Mouse (Mus musculus): ENCODE measurements around the gene Eno2.

The Eno2 gene

GRCm38 (mm10) chr6:124740211-124740887, 29.1 kb downstream of the Eno2 start:
- no peak for DNase-seq (ENCODE audit: low read depth, low spot score)

DNA sequence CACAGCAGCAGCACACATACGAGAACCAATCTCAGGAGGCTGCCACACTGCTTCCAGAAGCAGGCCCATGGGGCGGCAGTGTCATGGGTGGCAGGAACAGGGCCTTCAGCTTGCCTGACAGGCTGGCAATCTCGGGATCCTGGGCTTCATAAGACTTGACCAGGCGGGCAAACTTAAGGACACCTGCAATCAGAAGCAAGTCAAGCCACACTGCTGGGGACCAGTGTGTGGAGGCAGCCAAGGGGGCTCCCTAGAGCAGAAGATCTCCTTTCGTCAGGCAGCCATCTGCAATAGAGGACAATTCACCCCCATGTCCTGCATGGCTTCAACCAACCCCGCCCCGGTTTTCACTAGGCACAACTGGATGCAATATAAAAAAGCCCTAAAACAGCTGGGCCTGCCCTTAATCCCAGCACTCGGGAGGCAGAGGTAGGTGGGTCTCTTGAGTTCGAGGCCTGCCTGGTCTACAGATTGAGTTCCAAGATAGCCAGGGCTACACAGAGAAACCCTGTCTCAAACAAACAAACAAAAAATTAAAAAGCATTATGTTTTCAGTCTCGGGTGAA, 30.2 kb downstream of the Eno2 start:
- no peak for DNase-seq (ENCODE audit: low read depth, low spot score)

- no peak for DNase-seq (ENCODE audit: low read depth, low spot score)
Observed at GRCm38 (mm10) chr6:124738511-124739023, 30.9 kb downstream of the Eno2 start, which contains the start of gene Ptpn6. Gene Ptpn6 (minus strand): TSS chr6:124738714.

DNA sequence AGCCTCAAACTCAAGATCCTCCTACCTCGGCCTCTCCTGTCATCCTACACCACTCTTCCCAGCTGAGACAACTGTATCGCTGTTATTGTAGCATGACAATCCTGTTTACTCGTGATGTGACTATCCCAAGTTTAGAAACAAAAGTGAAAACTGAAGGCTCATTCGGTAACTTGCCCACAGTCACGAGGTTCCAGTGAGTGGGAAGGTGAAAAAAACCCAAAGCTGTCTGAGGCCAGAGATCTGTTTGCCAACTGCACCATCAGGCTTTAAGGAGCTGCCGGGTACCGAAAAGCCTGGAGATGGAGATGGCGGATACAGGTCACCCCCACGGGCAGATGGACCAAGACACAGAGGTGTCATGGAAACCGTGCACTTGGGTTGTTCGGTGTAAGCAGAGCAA, 32.4 kb downstream of the Eno2 start:
- no peak for DNase-seq (ENCODE audit: low read depth, low spot score)

GRCm38 (mm10) chr6:124734417-124734816, 35.1 kb downstream of the Eno2 start:
- no peak for DNase-seq (ENCODE audit: low read depth, low spot score)

- no peak for DNase-seq (ENCODE audit: low read depth, low spot score)
Observed at GRCm38 (mm10) chr6:124732476-124733370, 36.8 kb downstream of the Eno2 start.

DNA sequence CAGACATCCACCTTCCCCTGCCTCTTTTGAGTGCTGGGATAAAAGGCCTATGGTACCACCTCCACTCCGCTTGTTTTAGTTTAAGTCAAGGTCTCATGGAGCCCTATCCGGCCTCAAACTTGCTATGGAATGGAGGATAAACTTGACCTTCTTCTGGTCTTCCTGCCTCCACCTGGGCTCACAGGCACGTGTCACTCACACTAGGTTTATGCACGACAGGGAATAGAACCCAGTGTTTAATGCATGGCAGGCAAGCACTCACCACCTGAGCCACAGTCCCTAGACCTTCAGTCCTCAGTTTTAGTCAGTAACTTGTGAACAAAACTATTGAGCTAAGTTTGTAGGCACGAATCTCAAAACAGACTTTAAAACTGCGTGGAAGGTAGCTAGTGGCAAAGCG, 38.4 kb downstream of the Eno2 start:
- no peak for DNase-seq (ENCODE audit: low read depth, low spot score)

GRCm38 (mm10) chr6:124729850-124730705, 39.4 kb downstream of the Eno2 start:
- no peak for DNase-seq (ENCODE audit: low read depth, low spot score)

DNA sequence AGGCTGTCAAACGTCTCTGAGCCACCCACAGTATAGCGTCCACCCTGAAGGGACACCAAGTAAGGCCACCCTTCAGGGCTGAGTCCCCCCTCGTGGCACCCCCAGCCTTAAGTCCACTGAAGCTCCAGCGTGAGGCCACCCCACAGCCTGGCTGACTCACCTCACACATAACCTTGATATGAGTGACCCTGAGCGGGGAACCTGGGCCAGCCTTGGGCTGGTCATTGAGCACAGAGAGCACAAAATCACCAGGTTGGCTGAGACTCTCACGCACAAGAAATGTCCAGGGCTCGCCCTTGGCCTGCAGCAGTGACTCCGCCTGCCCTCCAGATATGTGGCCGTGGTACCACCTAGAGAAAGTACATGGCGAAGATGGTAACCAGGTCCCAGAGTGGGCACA, 40.9 kb downstream of the Eno2 start:
- no peak for DNase-seq (ENCODE audit: low read depth, low spot score)

GRCm38 (mm10) chr6:124724472-124724871, 45.0 kb downstream of the Eno2 start:
- no peak for DNase-seq (ENCODE audit: low read depth, low spot score)

DNA sequence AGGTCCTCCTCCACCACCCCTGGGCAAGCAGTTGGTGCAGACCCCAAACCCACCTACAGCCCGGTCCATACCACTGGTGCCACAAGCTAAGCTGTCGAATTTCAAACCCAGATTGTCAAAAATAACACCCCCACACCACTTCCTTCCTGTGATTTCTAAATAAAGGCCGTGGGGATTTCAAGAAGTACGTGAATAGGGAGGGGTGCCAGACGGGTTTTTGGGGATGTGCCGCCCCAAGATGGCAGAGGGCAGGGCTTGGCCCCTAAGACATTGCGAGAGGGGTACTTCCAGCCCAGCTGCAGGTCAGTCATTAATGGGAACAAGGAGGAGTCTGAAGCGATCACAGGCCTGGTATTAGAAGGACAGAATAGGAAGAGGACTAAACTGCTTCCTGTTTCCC, 45.9 kb downstream of the Eno2 start:
- DNase-seq (ENCODE audit: low read depth, low spot score) = no peak

- DNase-seq (ENCODE audit: low read depth, low spot score) = no peak
Observed at GRCm38 (mm10) chr6:124722876-124723473, 46.5 kb downstream of the Eno2 start.

- DNase-seq (ENCODE audit: low read depth, low spot score) = no peak
Observed at GRCm38 (mm10) chr6:124720904-124721303, 48.6 kb downstream of the Eno2 start.

DNA sequence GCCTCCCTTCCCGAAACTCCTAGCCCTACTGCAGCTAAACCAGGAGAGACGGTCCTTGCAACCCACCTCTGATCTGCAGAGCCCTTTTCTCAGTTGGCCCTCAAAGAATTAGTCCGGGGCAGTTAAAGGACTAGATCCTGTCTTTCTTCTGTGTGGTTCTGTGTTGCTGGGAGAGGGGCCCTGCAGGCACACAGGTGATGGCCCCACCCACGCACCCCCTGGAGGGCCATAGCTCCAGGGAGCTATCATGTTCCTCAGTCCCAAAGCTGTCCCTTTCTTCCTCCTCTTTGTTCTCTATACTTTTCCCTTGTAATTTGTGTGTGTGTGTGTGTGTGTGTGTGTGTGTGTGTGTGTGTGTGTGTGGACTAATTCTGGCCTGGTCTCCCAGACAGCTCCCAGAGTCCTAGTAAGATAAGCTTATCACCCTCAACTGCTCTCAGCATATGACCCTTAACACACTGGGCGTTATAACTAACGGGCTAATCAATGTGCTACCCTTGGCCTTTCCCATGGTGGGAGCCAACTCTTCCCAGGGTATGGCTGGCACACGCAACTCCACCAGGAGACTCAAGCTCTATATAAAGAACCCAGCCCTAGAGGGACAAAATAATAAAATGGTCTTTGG, 50.0 kb downstream of the Eno2 start:
- DNase-seq (ENCODE audit: low read depth, low spot score) = no peak

GRCm38 (mm10) chr6:124718703-124719102, 50.8 kb downstream of the Eno2 start:
- no peak for DNase-seq (ENCODE audit: low read depth, low spot score)

DNA sequence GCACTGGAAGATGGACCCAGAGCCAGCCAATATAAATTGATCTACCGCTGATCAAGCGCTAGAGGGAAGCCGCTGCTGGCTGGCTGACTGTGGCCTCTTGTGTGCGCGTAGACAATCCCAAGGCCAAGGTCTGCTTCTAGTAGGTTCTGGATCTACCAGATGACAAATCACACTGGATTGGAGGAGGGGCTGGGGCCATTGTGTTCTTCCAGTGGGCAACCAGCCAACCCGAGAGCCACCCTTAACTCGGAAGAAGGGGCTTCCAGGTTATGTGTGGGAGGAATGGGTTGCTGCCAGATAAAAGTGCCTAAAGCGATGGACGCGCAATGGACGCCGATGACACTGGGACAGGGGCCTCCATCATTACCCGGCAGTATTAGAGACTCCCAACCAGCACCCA, 51.5 kb downstream of the Eno2 start:
- no peak for DNase-seq (ENCODE audit: low read depth, low spot score)

DNA sequence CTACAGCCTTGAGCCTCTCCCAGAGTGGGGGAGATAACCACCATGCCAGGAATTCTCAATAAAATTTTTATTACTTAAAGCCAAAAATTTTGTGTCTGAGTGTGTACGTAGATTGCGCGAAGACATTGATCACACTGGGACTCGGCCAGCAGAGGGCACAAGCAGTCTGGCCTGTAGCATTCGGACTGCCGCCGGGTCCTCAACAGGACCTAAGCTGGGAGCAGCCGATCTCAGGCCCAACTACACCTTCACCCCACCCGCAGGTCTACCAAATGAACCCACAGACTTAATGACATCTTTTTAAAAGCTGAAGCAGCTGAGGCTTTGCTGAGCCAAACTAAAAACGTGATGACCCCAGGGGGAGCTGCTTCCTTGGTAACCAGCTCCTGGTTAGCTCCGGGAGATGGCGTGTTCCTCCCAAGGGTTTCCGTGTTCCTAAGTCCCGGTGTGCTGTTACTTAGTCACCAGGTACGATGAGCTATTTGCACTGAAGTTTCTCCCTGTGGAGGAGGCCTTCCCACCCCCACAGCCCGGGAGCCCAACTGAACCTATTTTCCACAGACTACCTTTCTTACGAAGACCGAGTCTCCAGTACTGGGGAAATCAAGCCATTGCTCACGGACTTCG, 52.5 kb downstream of the Eno2 start:
- DNase-seq (ENCODE audit: low read depth, low spot score) = no peak

DNA sequence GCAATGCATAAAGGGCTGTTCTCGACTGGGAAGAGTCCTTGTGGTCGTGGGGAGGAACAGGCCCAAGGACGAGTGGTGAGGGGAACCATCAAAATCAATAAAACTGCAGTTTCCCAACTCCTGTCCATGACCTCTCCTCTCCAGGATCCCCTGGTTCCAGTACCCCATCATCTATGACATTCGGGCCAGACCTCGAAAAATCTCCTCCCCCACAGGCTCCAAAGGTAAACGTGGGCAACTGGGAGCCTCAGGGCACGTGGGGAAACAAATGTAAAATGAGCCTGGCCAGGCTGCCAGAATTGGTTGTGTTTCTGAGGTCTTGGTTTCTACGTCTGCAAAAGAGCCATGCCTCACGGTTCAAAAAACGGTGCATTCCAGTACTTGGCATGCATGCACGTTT, 56.6 kb downstream of the Eno2 start:
- no peak for DNase-seq (ENCODE audit: low read depth, low spot score)

- peak; percentile 99 for DNase-seq (ENCODE audit: low read depth, low spot score)
Observed at GRCm38 (mm10) chr6:124711824-124712782, 57.4 kb downstream of the Eno2 start, which contains the start of the genes Emg1 and Phb2. Gene Emg1 (minus strand): TSS chr6:124712178. Gene Phb2 (plus strand): TSS chr6:124712336.
